Mouse (Mus musculus): ENCODE measurements at regions not wholly inside any gene's neighbourhood (a gene's known extent, or its start where the extent isn't known, plus 50 kb on each side); places are given as distances from the start of the nearest gene placed in this dataset.
"Not testable (repeated sequence)": the region's sequence is repeated elsewhere in the genome, so short reads cannot be mapped to it uniquely, and the experiment has no call there.

DNA sequence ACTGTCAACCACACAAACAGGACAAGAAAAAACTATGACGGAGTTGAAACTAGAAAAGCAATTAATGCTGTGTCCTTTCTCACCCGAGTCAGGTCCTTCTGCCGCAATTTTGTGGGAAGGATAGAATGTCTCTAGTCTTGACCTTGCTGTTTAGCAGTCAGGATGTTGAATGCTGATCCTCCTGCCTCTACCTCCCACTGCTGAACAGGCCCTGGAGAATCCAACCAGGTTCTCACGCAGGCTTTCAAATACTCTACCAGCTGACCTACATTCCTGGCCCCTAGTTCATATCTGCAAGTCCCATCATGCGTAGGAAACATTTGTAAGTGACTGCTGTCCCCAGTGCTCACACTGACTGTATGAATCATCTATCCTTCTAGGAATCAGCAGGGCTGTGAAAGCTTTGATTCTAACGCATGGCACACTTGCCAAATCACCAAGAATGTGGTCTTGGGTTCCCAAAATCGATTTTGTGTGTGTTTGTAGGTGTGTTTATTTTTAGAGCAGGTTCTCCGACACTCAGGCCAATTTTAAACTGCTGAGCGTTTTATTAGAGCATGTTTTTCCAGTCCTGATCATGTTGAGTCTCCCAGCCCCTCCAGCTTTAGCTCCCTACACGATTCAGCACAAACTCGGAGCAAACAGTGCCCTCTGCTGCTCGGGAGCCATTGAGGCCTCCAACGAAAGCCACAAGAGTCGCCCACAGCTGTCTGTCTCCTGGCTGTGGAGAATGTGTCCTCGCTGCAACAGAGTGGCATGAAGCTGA is 545.4 kb downstream of the Zfp704 start:
- DNase-seq = peak; percentile 9 to 46

DNA sequence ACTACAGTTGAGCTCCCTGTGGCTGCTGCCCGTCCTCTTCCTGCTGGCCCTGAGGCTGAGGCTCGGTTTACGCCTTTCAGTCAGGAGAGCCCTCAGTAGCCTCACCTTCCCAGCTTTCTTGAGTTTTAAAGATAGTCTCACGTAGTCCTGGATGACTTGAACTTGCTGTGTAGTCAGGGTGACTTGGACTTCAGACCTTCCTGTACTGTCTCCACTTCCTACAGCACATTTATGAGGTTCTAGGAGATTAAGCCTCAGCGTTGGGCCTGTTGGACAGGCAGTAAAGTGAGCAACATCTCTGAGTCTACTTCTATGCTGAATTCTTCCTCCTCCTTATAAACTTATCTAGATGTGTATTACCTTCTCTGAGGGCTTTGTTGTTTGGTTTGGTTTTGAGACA is 546.2 kb downstream of the Zfp704 start:
- no peak for DNase-seq

DNA sequence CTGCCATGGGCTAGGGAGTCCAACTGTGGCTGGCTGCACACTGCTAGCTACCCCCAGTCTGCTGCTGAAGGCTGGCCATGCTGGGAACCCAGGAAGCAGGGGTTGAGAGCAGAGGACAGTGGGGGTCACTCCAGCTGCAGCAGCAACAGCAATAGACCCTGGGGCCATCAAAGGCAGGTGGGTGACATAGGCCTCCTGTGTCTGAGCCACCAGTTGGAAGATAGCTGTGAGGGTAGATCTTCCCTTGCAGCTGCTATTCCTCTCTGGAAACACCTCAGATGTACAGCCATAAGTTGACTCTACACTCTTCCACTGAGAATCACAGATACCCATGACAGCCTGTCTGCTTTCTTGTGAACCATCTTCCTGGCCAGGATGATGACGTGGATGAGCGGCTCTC is 548.5 kb downstream of the Zfp704 start:
- no peak for DNase-seq

DNA sequence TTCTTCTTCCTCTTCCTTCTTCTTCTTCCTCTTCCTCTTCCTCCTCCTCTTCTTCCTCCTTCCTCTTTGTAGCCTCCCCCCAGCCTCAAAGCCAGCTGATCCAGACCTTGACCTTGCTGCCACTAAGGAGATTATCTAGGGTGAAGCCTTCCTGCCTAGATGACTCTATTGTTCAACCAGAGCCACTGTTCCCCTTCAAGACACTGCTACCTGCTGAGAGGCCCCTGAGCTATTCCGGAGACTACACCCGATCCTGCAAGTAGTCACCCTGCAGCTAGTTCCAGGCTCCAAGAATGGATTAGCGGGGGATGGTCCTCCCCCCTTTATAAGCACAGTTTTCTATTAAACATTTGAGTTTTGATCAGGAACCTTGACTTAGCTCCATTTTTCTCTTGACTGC is 552.2 kb downstream of the Zfp704 start:
- not testable (repeated sequence) for DNase-seq

GRCm38 (mm10) chr3:9056846-9057245 is 553.0 kb downstream of the Zfp704 start:
- DNase-seq = no peak

DNA sequence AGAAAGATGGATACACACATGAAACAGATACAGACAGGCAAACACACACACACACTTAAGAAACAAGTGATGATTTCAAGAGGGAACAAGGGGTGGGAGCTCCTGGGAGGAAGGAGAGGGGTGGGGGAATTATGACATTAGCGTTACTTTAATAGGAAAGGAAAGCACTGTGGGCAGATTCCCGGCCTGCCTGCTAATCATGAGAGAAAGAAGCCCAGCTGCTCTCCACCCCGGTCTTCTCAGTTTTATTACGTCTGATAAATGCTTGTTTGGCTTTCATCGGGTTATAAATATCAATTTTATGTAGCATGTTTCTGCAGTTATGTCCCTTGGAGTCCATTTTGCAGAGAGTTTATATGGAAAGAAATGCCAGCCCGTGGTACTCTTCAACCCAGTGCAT is 554.1 kb downstream of the Zfp704 start:
- no peak for DNase-seq
